Mouse (Mus musculus) subcutaneous adipose tissue, adult 2 months (tissue): Measurements from ENCODE around the gene 4931440F15Rik. TPM values are rescaled to one million over a fixed set of nuclear protein-coding genes. Genes with fewer than 3 reads are reported as not detected.

Experiments used
- polyA plus RNA-seq: library from polyadenylated mRNA; depleted of rRNA; stranded (reverse); fragments of >200 nt; gene quantifications from 2 replicates; pipeline ENCODE4 v1.2.3, GENCODE M21; 2012; ENCODE audit warnings: low replicate concordance; rRNA removed

The 4931440F15Rik gene
- polyA plus RNA-seq, result 0.04 and 0.15 TPM in 2 replicates

GRCm38 (mm10) chr11:29825271-29825718 lies at the start of gene 4931440F15Rik:
Gene 4931440F15Rik, minus strand, starts transcription at chr11:29825668.

Other genes starting within 250 kb of the 4931440F15Rik start
- 141 and 178 TPM in 2 replicates for gene Rtn4, start 132.7 kb downstream of the 4931440F15Rik start, polyA plus RNA-seq
- 1.3 and 2.8 TPM in 2 replicates for gene Eml6, start 200.4 kb upstream of the 4931440F15Rik start, polyA plus RNA-seq